Mouse (Mus musculus): ENCODE results near the gene AC134908.4. TPM values are rescaled to one million over a fixed set of nuclear protein-coding genes. Genes with fewer than 3 reads are reported as not detected.

The AC134908.4 gene
- polyA plus RNA-seq (2014; fragmentation: Illumina TruSeq; extraction: RNeasy Lipid Tissue Mini Kit (QIAGEN cat#74804); ENCODE audit: low read depth, low replicate concordance) = 0.35 TPM

DNA sequence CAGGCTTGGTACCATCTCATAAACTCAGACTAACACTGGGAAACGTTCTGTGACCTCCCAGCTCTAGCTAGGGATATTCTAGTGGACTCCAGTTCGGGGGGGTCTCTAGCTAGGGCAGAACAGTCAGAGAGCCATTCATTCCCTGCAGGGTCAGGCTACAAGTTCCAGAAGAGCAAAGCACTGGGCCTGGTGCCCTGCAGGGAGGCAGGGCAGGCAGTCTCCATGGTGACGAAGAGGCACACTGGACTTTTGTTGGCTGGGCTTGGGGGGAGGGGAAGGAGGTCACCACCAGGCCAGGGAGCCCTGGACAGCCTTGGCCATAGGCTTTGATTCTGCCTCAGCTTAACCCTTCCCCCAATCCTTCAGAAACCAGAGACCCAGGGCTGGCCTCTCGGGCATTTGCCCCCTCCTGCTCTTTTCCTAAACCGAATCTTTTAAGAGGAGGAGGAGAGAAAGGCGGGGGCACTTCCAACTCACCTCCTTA, at the start of gene AC134908.4:
Gene AC134908.4 (minus strand): TSS at position 51 of the 484 bp plus-strand sequence.

DNA sequence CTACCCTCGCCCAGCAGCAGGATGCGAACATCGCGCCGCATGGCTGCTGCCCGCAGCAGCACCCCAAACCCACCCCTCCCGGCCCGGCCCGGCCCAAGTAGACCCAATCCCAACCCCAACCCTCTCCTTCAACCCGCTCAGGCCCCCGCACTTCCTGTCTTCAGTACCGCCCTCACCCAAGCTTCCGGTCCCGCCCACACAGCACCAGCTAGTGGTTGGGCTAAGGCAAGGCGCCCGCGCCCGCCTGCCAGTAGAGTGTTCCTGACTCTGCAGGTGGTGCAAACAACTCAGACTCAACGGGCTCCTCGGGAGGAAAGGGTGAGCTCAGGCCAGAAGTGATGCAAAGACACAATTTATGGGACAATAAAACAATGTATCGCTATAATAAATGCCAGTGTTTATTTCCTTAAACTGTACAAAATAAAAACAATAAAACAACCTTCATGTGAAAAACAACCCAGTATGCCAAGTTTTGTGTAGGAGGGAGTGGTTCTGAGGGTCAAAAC, 49.0 kb upstream of the AC134908.4 start, which contains the start of gene Rhot2:
Gene Rhot2 (minus strand): TSS at position 456 of the 506 bp plus-strand sequence.

DNA sequence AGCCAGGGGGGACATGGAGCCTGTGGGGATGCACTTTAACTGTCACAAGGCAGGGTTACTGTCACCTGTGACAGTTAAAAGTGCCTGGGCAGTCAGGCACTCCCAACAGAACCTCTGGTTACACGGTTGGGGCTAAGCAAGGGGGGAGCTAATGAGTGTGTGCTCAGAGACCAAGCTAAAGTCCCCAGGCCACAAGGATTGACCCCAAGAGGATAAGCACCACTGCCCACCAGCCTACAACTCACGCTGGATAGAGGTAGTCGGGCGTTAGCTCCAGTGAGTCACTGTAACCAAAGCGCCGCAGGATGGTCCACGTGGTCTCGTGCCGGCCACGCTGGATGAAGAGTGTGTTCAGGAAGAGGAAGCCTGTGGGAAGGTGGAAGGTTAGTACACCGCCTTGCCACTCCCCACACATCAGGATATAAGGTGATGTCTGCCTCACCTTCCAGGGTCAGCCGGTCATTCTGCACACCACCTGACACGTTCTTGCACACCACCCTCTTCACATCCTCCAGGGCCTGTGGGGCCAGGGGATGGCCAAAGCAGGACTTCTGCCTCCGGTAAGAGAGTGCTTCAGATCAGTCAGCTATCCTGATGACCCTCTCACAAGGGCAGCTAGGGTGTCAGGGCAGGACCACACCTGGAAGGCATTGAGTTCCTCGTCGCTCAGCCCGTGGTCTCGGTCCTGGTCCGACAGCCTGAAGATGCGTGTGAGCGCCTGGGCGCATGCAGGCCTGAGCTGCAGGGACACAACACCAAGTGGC, 45.8 kb upstream of the AC134908.4 start, which contains the start of gene Gm20683:
Gene Gm20683 (minus strand): TSS at position 647 of the 764 bp plus-strand sequence.

DNA sequence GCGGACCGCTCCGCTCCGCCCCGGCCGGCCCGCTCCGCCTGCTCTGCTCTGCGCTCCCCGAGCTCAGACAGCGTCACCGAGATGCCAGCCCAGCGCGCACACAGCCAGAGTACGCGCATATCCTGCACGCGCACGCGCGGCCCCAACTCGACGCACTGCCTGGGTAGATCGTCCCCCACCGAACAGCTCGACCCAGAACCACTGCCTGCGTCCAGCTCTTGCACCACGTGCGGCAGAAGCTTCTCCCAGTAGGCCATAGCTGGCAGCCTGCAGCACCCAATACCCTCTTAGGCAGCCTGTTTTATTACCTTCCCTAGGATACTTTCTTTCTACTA, 41.6 kb upstream of the AC134908.4 start, which contains the start of gene Rhbdl1:
Gene Rhbdl1 (minus strand): TSS at position 220 of the 335 bp plus-strand sequence.

DNA sequence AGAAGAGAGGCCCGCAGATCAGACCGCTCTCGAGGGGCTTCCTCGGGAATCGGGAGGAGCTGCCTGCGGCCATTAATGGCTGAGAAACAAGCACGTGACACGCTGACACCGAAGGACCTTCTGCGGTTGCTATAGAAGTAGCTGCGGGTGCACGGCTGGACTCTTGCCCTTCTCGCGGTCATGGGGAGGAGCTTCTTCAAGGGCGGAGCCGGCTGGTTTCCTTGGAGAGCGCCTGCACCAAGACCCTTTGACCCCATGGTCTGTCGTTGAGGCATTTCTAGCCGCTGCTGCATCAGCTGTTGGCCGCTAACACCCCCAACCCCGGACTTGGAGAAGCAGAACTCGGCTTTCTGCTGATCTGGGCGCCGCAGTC, 37.8 kb upstream of the AC134908.4 start, which contains the start of gene Stub1:
Gene Stub1 (minus strand): TSS at position 114 of the 373 bp plus-strand sequence.

DNA sequence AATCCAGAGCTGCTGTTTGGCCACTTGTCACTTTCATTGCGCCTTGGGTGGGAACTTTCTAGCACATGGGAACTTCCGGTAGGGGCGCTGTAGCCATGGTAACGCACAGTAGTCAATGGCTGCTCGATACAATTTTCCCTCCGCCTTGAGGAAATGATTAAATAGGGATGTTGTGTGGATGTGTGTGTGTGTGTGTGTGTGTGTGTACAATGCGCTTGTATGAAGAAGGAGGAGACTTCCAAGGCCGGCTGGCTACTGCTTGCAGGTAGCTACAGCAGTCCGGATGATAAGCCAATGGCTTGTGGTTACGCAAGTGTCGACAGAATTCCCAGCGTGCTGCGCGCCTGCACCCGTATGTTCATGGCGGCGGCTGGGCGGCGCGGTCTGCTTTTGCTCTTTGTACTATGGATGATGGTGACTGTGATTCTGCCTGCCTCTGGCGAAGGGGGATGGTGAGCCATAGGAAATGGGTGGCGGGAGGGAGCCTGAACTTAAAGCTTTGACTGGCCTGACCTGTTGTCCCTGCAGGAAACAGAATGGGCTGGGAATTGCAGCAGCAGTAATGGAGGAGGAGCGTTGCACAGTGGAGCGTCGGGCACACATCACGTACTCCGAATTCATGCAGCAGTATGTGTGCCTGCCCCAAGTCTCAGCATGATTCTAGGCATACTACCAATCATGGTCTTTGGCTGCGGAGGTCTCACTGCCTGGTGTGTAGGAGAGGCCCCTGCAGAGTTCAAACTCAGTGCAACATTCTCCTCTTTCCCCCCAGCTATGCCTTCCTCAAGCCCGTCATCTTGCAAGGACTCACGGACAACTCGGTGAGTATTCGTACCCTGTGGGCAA, 33.5 kb upstream of the AC134908.4 start, which contains the start of gene Jmjd8:
Gene Jmjd8 (plus strand): TSS at position 156 of the 846 bp plus-strand sequence.

DNA sequence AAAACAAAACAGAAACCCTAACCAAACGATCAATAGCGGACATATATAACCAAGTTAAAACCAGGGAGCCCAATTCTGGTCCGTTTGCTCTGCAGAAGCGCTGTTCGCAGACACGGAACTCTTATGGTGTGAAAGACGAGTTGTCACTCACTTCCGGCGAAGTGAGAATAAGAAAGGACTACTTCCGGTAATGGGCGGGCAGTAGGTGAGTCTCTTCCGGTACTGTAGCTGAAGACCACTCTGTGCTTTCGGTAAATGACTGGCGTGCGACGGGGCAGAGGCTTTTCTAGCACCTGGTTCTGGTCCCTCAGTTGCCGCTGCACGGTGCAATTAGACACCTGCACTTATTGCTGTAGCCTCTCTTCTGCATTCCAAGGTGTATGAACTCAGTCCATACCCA, 28.0 kb upstream of the AC134908.4 start, which contains the start of gene Wdr24:
Gene Wdr24 (plus strand): TSS at position 176 of the 400 bp plus-strand sequence.

DNA sequence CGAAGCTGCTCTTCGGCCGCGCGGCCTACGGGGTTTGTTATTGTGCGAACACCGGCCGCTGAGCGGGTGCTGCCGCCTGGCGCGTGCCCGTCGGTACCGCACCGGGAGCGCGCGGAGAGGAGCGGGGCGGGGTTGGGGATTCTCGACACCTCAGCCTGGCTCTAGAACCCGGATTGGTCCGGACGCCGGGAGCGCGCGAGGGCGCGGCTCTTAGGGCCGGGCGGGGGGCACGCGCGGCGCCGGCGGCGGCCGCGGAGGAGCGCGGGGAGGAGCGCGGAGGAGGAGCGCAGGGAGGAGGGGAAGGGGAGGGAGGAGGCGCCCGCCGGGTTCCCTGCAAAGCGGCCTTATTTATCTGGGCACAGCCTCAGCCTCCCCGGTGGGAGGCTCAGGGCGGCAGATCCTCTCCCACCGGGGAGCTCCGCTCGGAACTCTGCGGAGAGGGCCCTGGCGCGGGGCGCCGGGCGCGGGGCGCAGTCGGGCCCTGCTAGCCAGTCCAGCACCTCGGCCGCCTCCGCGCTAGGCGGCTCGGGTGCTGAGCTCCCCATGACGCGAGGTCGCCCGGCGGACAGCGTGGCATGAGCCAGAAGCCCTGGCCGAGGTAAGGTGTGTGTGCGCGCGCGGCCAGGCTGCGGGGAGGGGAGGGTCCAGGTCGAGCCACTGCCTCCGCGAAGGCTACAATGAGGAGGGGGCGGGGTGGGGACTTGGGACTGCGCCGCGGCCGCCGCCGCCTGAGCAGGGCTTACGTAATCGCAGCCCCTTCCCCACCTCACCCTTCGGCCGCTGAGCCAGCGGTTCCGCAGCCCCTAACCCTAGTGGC, 13.5 kb upstream of the AC134908.4 start, which contains the start of gene Fbxl16:
Gene Fbxl16 (plus strand): TSS at position 297 of the 817 bp plus-strand sequence.

DNA sequence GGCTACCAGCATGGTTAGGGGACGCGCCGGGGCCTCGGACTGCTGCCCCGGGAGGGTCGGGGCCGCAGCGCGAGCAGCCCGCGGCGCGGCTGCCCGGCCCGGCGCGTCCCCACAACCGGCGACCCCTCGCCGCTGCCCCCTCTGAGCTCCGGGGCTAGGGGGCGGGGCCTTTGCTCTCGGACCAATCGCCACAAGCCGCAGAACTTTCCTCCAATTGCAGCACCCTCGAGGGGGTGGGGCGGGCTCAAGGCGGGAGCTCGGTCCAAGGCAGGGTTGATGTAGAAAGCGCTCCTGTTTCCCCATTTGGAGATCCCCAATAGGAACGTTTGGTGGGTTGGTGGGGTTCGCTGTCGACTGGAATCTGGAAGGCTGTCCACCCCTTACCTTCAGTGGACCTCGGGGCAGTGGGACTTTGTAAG, 1.5 kb upstream of the AC134908.4 start, which contains the start of gene Metrn:
Gene Metrn (minus strand): TSS at position 186 of the 419 bp plus-strand sequence.

DNA sequence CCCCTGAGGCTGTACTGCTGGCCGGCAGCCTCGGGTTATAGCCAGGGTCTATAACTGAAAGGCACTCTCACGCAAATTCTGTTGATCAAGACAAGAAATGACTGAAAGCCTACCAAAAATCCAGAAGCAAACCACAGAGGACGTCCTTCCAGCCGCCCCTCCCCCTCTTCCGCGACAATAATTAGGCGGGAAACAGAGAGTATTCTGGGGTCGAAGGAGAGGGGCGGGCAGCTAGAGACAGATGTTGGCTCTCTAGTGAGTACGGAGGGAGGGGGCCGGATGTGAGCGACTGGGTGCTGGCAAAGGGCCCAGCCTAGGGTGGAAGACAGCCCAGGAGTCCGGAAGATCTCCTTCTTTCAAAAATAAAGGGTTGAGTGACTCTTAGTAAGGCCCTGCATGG, 2.8 kb downstream of the AC134908.4 start, which contains the start of gene Fam173a:
Gene Fam173a (minus strand): TSS at position 287 of the 400 bp plus-strand sequence.

DNA sequence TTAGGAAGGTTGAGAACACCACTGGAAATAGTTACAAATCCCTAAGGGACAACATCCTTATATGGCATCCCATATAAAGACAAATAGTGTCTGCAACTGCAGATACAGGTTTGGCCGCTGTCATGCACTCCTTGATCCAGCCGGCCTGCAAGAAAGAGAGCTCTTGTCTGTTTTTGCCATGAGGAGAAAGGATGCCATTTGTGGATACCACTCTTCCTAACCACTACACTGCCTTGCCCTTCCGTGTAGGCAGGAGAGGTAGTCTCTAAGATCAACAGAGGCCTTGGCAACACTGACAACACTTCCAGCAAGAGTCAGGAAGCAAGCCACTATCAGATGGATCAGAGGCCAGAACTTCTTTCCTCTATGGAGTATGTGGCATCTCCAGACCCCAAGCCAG, 9.2 kb downstream of the AC134908.4 start, which contains the start of gene Ccdc78:
Gene Ccdc78 (plus strand): TSS at position 301 of the 400 bp plus-strand sequence.

DNA sequence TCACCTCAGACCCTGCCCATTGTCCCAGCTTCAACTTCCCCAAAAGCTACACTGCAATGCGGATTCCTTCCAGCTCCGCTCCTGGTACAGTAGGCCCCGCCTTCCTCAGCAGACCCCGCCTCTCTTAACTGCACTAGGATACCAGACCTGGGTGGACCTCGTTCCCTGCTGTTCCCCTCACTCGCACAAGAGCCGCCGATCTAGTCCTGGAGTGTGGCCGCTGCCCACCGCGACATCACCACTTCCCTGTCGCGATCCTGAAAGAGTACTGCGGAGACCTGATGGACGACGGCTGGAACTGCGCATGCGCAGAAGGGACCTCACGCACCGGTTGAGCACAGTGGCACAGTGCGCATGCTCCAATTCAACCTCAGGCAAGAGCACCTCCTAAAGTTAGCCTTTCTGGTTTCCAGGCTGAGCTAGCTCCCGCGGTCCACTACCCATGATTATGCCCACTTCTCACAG, 10.1 kb downstream of the AC134908.4 start, which contains the start of gene Haghl:
Gene Haghl (minus strand): TSS at position 393 of the 465 bp plus-strand sequence.

DNA sequence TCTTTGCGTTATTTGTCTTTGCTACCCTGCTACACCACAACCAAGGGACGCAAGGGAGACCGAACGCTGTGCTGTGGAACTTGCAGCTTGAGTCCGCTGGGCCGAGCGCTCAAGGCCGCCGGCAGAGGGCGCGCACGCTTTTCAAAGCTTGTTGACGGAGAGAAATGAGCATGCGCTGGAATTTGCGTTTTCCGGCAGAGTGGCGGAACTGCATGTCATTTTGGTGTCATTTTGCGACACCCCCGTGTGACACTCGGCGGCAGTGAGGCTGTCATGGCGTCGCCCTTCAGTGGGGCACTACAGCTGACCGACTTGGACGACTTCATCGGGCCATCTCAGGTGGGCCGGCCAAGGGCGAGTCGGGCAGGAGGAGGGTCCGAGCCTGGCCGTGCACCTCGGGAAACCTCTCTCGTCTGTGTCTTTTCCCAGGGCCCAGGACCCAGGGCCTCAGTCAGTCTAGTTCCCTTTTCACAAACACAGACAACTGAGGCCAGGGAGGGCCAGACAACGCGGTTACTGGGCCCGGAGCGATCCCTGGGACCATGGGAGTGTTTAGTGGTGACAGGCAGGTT, 21.8 kb downstream of the AC134908.4 start, which contains the start of gene Narfl:
Gene Narfl (plus strand): TSS at position 228 of the 572 bp plus-strand sequence.

DNA sequence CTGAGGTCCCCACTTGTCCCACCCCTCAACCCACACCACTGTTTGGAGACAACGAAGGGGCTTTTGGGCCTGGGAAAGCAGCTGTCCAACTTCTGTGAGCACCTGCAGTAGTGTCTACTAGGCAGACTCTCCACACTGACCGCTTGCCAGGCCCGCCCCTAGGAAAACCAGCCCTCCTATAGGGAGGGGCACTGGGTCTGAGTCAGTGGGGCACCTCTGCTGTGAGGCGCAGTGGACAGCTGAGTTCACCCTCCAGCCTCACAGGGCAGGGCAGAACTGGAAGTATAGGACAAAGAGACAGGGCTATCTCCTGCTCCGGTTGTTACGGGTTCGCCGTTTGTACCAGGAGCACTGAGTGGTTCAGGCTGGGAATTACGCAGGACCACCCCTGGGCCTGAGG, 41.2 kb downstream of the AC134908.4 start, which contains the start of gene Msln:
Gene Msln (minus strand): TSS at position 138 of the 400 bp plus-strand sequence.

Other genes starting within 250 kb of the AC134908.4 start
- gene Sox8, start 225.0 kb downstream of the AC134908.4 start, polyA plus RNA-seq (2014; fragmentation: Illumina TruSeq; extraction: RNeasy Lipid Tissue Mini Kit (QIAGEN cat#74804); ENCODE audit: low read depth, low replicate concordance) = 4.2 TPM
- gene Lmf1, start 216.6 kb downstream of the AC134908.4 start, polyA plus RNA-seq (2014; fragmentation: Illumina TruSeq; extraction: RNeasy Lipid Tissue Mini Kit (QIAGEN cat#74804); ENCODE audit: low read depth, low replicate concordance) = 2.4 TPM
- gene Gng13, start 78.5 kb downstream of the AC134908.4 start, polyA plus RNA-seq (2014; fragmentation: Illumina TruSeq; extraction: RNeasy Lipid Tissue Mini Kit (QIAGEN cat#74804); ENCODE audit: low read depth, low replicate concordance) = not detected
- 1.6 TPM for gene Chtf18, start 68.2 kb downstream of the AC134908.4 start, polyA plus RNA-seq (2014; fragmentation: Illumina TruSeq; extraction: RNeasy Lipid Tissue Mini Kit (QIAGEN cat#74804); ENCODE audit: low read depth, low replicate concordance)
- not detected for gene Rpusd1, start 68.0 kb downstream of the AC134908.4 start, polyA plus RNA-seq (2014; fragmentation: Illumina TruSeq; extraction: RNeasy Lipid Tissue Mini Kit (QIAGEN cat#74804); ENCODE audit: low read depth, low replicate concordance)
- gene Mslnl, start 59.6 kb downstream of the AC134908.4 start, polyA plus RNA-seq (2014; fragmentation: Illumina TruSeq; extraction: RNeasy Lipid Tissue Mini Kit (QIAGEN cat#74804); ENCODE audit: low read depth, low replicate concordance) = not detected
- gene Msln, start 41.3 kb downstream of the AC134908.4 start, polyA plus RNA-seq (2014; fragmentation: Illumina TruSeq; extraction: RNeasy Lipid Tissue Mini Kit (QIAGEN cat#74804); ENCODE audit: low read depth, low replicate concordance) = 0.22 TPM
- 1.4 TPM for gene Narfl, start 21.9 kb downstream of the AC134908.4 start, polyA plus RNA-seq (2014; fragmentation: Illumina TruSeq; extraction: RNeasy Lipid Tissue Mini Kit (QIAGEN cat#74804); ENCODE audit: low read depth, low replicate concordance)
- gene Haghl, start 10.0 kb downstream of the AC134908.4 start, polyA plus RNA-seq (2014; fragmentation: Illumina TruSeq; extraction: RNeasy Lipid Tissue Mini Kit (QIAGEN cat#74804); ENCODE audit: low read depth, low replicate concordance) = 0.55 TPM
- 0.49 TPM for gene Ccdc78, start 9.1 kb downstream of the AC134908.4 start, polyA plus RNA-seq (2014; fragmentation: Illumina TruSeq; extraction: RNeasy Lipid Tissue Mini Kit (QIAGEN cat#74804); ENCODE audit: low read depth, low replicate concordance)
- 0.43 TPM for gene Fam173a, start 2.8 kb downstream of the AC134908.4 start, polyA plus RNA-seq (2014; fragmentation: Illumina TruSeq; extraction: RNeasy Lipid Tissue Mini Kit (QIAGEN cat#74804); ENCODE audit: low read depth, low replicate concordance)
- gene Metrn, start 1.5 kb upstream of the AC134908.4 start, polyA plus RNA-seq (2014; fragmentation: Illumina TruSeq; extraction: RNeasy Lipid Tissue Mini Kit (QIAGEN cat#74804); ENCODE audit: low read depth, low replicate concordance) = 0.24 TPM
- gene Fbxl16, start 13.4 kb upstream of the AC134908.4 start, polyA plus RNA-seq (2014; fragmentation: Illumina TruSeq; extraction: RNeasy Lipid Tissue Mini Kit (QIAGEN cat#74804); ENCODE audit: low read depth, low replicate concordance) = 0.60 TPM
- gene Wdr24, start 28.0 kb upstream of the AC134908.4 start, polyA plus RNA-seq (2014; fragmentation: Illumina TruSeq; extraction: RNeasy Lipid Tissue Mini Kit (QIAGEN cat#74804); ENCODE audit: low read depth, low replicate concordance) = 1.0 TPM
- 1.1 TPM for gene Jmjd8, start 33.2 kb upstream of the AC134908.4 start, polyA plus RNA-seq (2014; fragmentation: Illumina TruSeq; extraction: RNeasy Lipid Tissue Mini Kit (QIAGEN cat#74804); ENCODE audit: low read depth, low replicate concordance)
- 3.4 TPM for gene Stub1, start 37.7 kb upstream of the AC134908.4 start, polyA plus RNA-seq (2014; fragmentation: Illumina TruSeq; extraction: RNeasy Lipid Tissue Mini Kit (QIAGEN cat#74804); ENCODE audit: low read depth, low replicate concordance)
- not detected for gene Rhbdl1, start 41.6 kb upstream of the AC134908.4 start, polyA plus RNA-seq (2014; fragmentation: Illumina TruSeq; extraction: RNeasy Lipid Tissue Mini Kit (QIAGEN cat#74804); ENCODE audit: low read depth, low replicate concordance)
- not detected for gene Gm20683, start 46.1 kb upstream of the AC134908.4 start, polyA plus RNA-seq (2014; fragmentation: Illumina TruSeq; extraction: RNeasy Lipid Tissue Mini Kit (QIAGEN cat#74804); ENCODE audit: low read depth, low replicate concordance)
- 4.0 TPM for gene Rhot2, start 49.2 kb upstream of the AC134908.4 start, polyA plus RNA-seq (2014; fragmentation: Illumina TruSeq; extraction: RNeasy Lipid Tissue Mini Kit (QIAGEN cat#74804); ENCODE audit: low read depth, low replicate concordance)
- 3.1 TPM for gene Wdr90, start 65.8 kb upstream of the AC134908.4 start, polyA plus RNA-seq (2014; fragmentation: Illumina TruSeq; extraction: RNeasy Lipid Tissue Mini Kit (QIAGEN cat#74804); ENCODE audit: low read depth, low replicate concordance)
- gene Mcrip2, start 73.1 kb upstream of the AC134908.4 start, polyA plus RNA-seq (2014; fragmentation: Illumina TruSeq; extraction: RNeasy Lipid Tissue Mini Kit (QIAGEN cat#74804); ENCODE audit: low read depth, low replicate concordance) = 0.78 TPM
- gene Mettl26, start 79.4 kb upstream of the AC134908.4 start, polyA plus RNA-seq (2014; fragmentation: Illumina TruSeq; extraction: RNeasy Lipid Tissue Mini Kit (QIAGEN cat#74804); ENCODE audit: low read depth, low replicate concordance) = 11.0 TPM
- gene Wfikkn1, start 85.2 kb upstream of the AC134908.4 start, polyA plus RNA-seq (2014; fragmentation: Illumina TruSeq; extraction: RNeasy Lipid Tissue Mini Kit (QIAGEN cat#74804); ENCODE audit: low read depth, low replicate concordance) = not detected
- gene Rab40c, start 124.1 kb upstream of the AC134908.4 start, polyA plus RNA-seq (2014; fragmentation: Illumina TruSeq; extraction: RNeasy Lipid Tissue Mini Kit (QIAGEN cat#74804); ENCODE audit: low read depth, low replicate concordance) = 1.7 TPM
- 4.1 TPM for gene Pigq, start 149.3 kb upstream of the AC134908.4 start, polyA plus RNA-seq (2014; fragmentation: Illumina TruSeq; extraction: RNeasy Lipid Tissue Mini Kit (QIAGEN cat#74804); ENCODE audit: low read depth, low replicate concordance)
- gene Nhlrc4, start 149.3 kb upstream of the AC134908.4 start, polyA plus RNA-seq (2014; fragmentation: Illumina TruSeq; extraction: RNeasy Lipid Tissue Mini Kit (QIAGEN cat#74804); ENCODE audit: low read depth, low replicate concordance) = not detected
- not detected for gene A930017K11Rik, start 156.9 kb upstream of the AC134908.4 start, polyA plus RNA-seq (2014; fragmentation: Illumina TruSeq; extraction: RNeasy Lipid Tissue Mini Kit (QIAGEN cat#74804); ENCODE audit: low read depth, low replicate concordance)
- gene Capn15, start 190.1 kb upstream of the AC134908.4 start, polyA plus RNA-seq (2014; fragmentation: Illumina TruSeq; extraction: RNeasy Lipid Tissue Mini Kit (QIAGEN cat#74804); ENCODE audit: low read depth, low replicate concordance) = 0.77 TPM